Mouse (Mus musculus) stomach, embryonic 16.5 days (tissue): Measurements from ENCODE around the gene Ebf4. TPM values are rescaled to one million over a fixed set of nuclear protein-coding genes. Genes with fewer than 3 reads are reported as not detected.

Experiments used
- ATAC-seq: fragments of 200-750 bp; cut with Nextera tagmentation; 2 replicates; pipeline ENCODE4 v1.8.0; 2017; ENCODE audit warnings: moderate number of reproducible peaks, moderate TSS enrichment; ENCODE audit not compliant: insufficient read depth, low FRiP score
- H3K27ac ChIP-seq: fragments of 300-500 bp; sonication (generic); 2 replicates; pipeline ENCODE4 v1.5.1; 2014; ENCODE audit warnings: low read length
- H3K27me3 ChIP-seq: fragments of 300-500 bp; sonication (generic); 2 replicates; pipeline ENCODE4 v1.6.1; 2014; ENCODE audit warnings: low read length, control low read depth, mixed read lengths; ENCODE audit not compliant: control insufficient read depth, insufficient read depth
- H3K36me3 ChIP-seq: fragments of 300-500 bp; sonication (generic); 2 replicates; pipeline ENCODE4 v1.6.1; 2014; ENCODE audit warnings: low read length; ENCODE audit not compliant: control insufficient read depth, insufficient read depth
- H3K4me1 ChIP-seq: fragments of 300-500 bp; sonication (generic); 2 replicates; pipeline ENCODE4 v1.6.1; 2014; ENCODE audit warnings: low read length, control low read depth, mixed read lengths; ENCODE audit not compliant: control insufficient read depth, insufficient read depth
- H3K4me2 ChIP-seq: fragments of 300-500 bp; sonication (generic); 2 replicates; pipeline ENCODE4 v1.6.1; 2014; ENCODE audit warnings: low read depth, low read length, mixed read lengths
- H3K4me3 ChIP-seq: fragments of 300-500 bp; sonication (generic); replicated peaks from 2 replicates; pipeline ENCODE4 v1.5.1; 2014; ENCODE audit warnings: mild to moderate bottlenecking, low read length
- H3K9ac ChIP-seq: fragments of 300-500 bp; sonication (generic); 2 replicates; pipeline ENCODE4 v1.6.1; 2014; ENCODE audit warnings: low read length
- H3K9me3 ChIP-seq: fragments of 300-500 bp; sonication (generic); replicated peaks from 2 replicates; pipeline ENCODE4 v1.6.1; 2016; ENCODE audit warnings: low read length, control low read depth; ENCODE audit not compliant: control insufficient read depth
- WGBS: fragments of 180-500 bp; shearing (Covaris S2); extraction: QIAGEN DNeasy Blood & Tissue Kit; methylation state at CpG from one replicate; pipeline ENCODE4 v1.1.7; 2014; 5-methylcytosine and 5-hydroxymethylcytosine counted together
- polyA plus RNA-seq: library from polyadenylated mRNA; unstranded; fragments of >200 nt; fragmentation: Nextera tagmentation; extraction: Ambion mirVana; gene quantifications from 2 replicates; pipeline ENCODE4 v1.2.1, GENCODE M21; 2015

Ebf4 gene
- polyA plus RNA-seq, 1 experiment from 2014 or later, result 1.4 TPM

- Histone ChIP-seq H3K27me3 (no peaks in the 10 kb centered on the region), H3K9me3 (no peaks in the 10 kb centered on the region), H3K9ac (peak within 1 kb of the TSS; percentile 88), H3K4me3 (peak within 1 kb of the TSS; percentile 72), H3K36me3 (peaks cover 25% of the 10 kb centered on the region), H3K4me1 (peaks cover 22% of the 10 kb centered on the region), H3K27ac (peak within 1 kb of the TSS; percentile 78), H3K4me2 (peak within 1 kb of the TSS; percentile 99)
- peak; percentile 97 for ATAC-seq
- under 1% methylated on average over 68 of the region's 68 CpGs for WGBS
Observed at GRCm38 (mm10) chr2:130274149-130274861, 20.7 kb upstream of the Ebf4 start, which contains the start of gene Nop56. Nop56 (plus strand) TSS chr2:130274430.

GRCm38 (mm10) chr2:130274862-130275261, 20.1 kb upstream of the Ebf4 start:
- Histone ChIP-seq H3K36me3 (peaks cover 30% of the 10 kb centered on the region), H3K4me3 (peak overlapping the region; percentile 72), H3K4me1 (peaks cover 22% of the 10 kb centered on the region), H3K9ac (peak overlapping the region; percentile 88), H3K27me3 (no peaks in the 10 kb centered on the region), H3K4me2 (peak overlapping the region; percentile 99), H3K9me3 (no peaks in the 10 kb centered on the region), H3K27ac (peak overlapping the region; percentile 74)
- under 1% methylated on average over 10 of the region's 10 CpGs for WGBS
- ATAC-seq, result no peak

- Histone ChIP-seq H3K4me2 (peak overlapping the region; percentile 99), H3K9me3 (no peaks in the 10 kb centered on the region), H3K36me3 (peaks cover 36% of the 10 kb centered on the region), H3K4me1 (peaks cover 22% of the 10 kb centered on the region), H3K9ac (peak overlapping the region; percentile 88), H3K27ac (no peak overlapping the region), H3K27me3 (no peaks in the 10 kb centered on the region), H3K4me3 (peak overlapping the region; percentile 72)
- no peak for ATAC-seq
- WGBS, result 48% methylated on average over 6 of the region's 6 CpGs
Observed at GRCm38 (mm10) chr2:130275649-130276048, 19.3 kb upstream of the Ebf4 start.

GRCm38 (mm10) chr2:130279600-130280091, 15.3 kb upstream of the Ebf4 start:
- no peak overlapping the region for H3K4me3 ChIP-seq
- no peak for ATAC-seq
- H3K27ac ChIP-seq, result no peak overlapping the region
- peaks cover 43% of the 10 kb centered on the region for H3K36me3 ChIP-seq
- no peaks in the 10 kb centered on the region for H3K9me3 ChIP-seq
- H3K9ac ChIP-seq, result no peak overlapping the region
- peaks cover 24% of the 10 kb centered on the region for H3K4me1 ChIP-seq
- no peaks in the 10 kb centered on the region for H3K27me3 ChIP-seq
- WGBS, result 47% methylated on average over 8 of the region's 8 CpGs
- no peak overlapping the region for H3K4me2 ChIP-seq

- H3K4me2 ChIP-seq, result no peak overlapping the region
- WGBS, result 53% methylated on average over 7 of the region's 7 CpGs
Observed at GRCm38 (mm10) chr2:130280224-130280623, 14.7 kb upstream of the Ebf4 start.

GRCm38 (mm10) chr2:130280818-130281217, 14.2 kb upstream of the Ebf4 start:
- Histone ChIP-seq H3K4me2 (no peak overlapping the region), H3K27me3 (no peaks in the 10 kb centered on the region), H3K9me3 (no peaks in the 10 kb centered on the region), H3K9ac (no peak overlapping the region), H3K27ac (no peak overlapping the region), H3K36me3 (peaks cover 37% of the 10 kb centered on the region), H3K4me3 (no peak overlapping the region), H3K4me1 (peaks cover 15% of the 10 kb centered on the region)
- ATAC-seq, result no peak
- WGBS, result 70% methylated on average over 4 of the region's 4 CpGs

More at GRCm38 (mm10) chr2:130280224-130280623, 14.7 kb upstream of the Ebf4 start:
- H3K9ac ChIP-seq, result no peak overlapping the region
- H3K27ac ChIP-seq, result no peak overlapping the region
- H3K36me3 ChIP-seq, result peaks cover 43% of the 10 kb centered on the region
- no peaks in the 10 kb centered on the region for H3K27me3 ChIP-seq
- no peaks in the 10 kb centered on the region for H3K9me3 ChIP-seq
- no peak overlapping the region for H3K4me3 ChIP-seq
- ATAC-seq, result no peak
- peaks cover 21% of the 10 kb centered on the region for H3K4me1 ChIP-seq

- peak within 1 kb of the TSS; percentile 78 for H3K27ac ChIP-seq
- peaks cover 7% of the 10 kb centered on the region for H3K4me1 ChIP-seq
- peaks cover 20% of the 10 kb centered on the region; the same call in 1 of the 2 replicates for H3K36me3 ChIP-seq
- WGBS, result under 1% methylated on average over 51 of the region's 51 CpGs
- H3K4me3 ChIP-seq, result peak within 1 kb of the TSS; percentile 92
- H3K27me3 ChIP-seq, result no peaks in the 10 kb centered on the region
- peak within 1 kb of the TSS; percentile 87 for H3K4me2 ChIP-seq
- no peaks in the 10 kb centered on the region for H3K9me3 ChIP-seq
- ATAC-seq, result peak; percentile 92
- peak within 1 kb of the TSS; percentile 93 for H3K9ac ChIP-seq
Observed at GRCm38 (mm10) chr2:130283854-130284654, 10.9 kb upstream of the Ebf4 start, which contains the start of gene Idh3b. Idh3b (minus strand) TSS chr2:130284547.

GRCm38 (mm10) chr2:130289086-130289485, 5.9 kb upstream of the Ebf4 start:
- ATAC-seq, result no peak
- H3K36me3 ChIP-seq, result no peaks in the 10 kb centered on the region
- WGBS, result 50% methylated on average over 4 of the region's 4 CpGs
- 0 out of 2 replicates have a peak, but pooled peaks cover 5% of the 10 kb centered on the region for H3K27me3 ChIP-seq
- no peak overlapping the region for H3K4me2 ChIP-seq
- H3K4me1 ChIP-seq, result peaks cover 3% of the 10 kb centered on the region
- no peak overlapping the region for H3K27ac ChIP-seq
- no peak overlapping the region for H3K4me3 ChIP-seq
- no peaks in the 10 kb centered on the region for H3K9me3 ChIP-seq
- H3K9ac ChIP-seq, result no peak overlapping the region

GRCm38 (mm10) chr2:130291434-130291833, 3.5 kb upstream of the Ebf4 start:
- H3K4me2 ChIP-seq, result peak overlapping the region; percentile 19; the same call in 1 of the 2 replicates
- peaks cover 13% of the 10 kb centered on the region; the same call in 1 of the 2 replicates for H3K4me1 ChIP-seq
- H3K9ac ChIP-seq, result no peak overlapping the region
- WGBS, result 8% methylated on average over 8 of the region's 8 CpGs
- no peak overlapping the region for H3K27ac ChIP-seq
- no peak for ATAC-seq
- no peak overlapping the region for H3K4me3 ChIP-seq
- 0 out of 2 replicates have a peak, but pooled peaks cover 8% of the 10 kb centered on the region for H3K27me3 ChIP-seq
- no peaks in the 10 kb centered on the region for H3K36me3 ChIP-seq
- H3K9me3 ChIP-seq, result no peaks in the 10 kb centered on the region
